Mouse (Mus musculus) CH12F3 (cell line): ENCODE data around the gene Man2a1.

Source experiments
- in situ Hi-C: fragments of 300-500 bp; cut with MboI; formaldehyde crosslinking; loops from 2 replicates; pipeline ENCODE4 v1.14.3; 2020; ENCODE audit warnings: low sequenced_read_pairs

Gene Man2a1

GRCm38 (mm10) chr17:64697277-64697831, 96.8 kb downstream of the Man2a1 start:
- in situ Hi-C loops = no loop called here

- in situ Hi-C loops = no loop called here
These were observed 98.0 kb downstream of the Man2a1 start for GRCm38 (mm10) chr17:64698516-64698915.

GRCm38 (mm10) chr17:64703649-64704230, 103.2 kb downstream of the Man2a1 start:
- in situ Hi-C loops = no loop called here

DNA sequence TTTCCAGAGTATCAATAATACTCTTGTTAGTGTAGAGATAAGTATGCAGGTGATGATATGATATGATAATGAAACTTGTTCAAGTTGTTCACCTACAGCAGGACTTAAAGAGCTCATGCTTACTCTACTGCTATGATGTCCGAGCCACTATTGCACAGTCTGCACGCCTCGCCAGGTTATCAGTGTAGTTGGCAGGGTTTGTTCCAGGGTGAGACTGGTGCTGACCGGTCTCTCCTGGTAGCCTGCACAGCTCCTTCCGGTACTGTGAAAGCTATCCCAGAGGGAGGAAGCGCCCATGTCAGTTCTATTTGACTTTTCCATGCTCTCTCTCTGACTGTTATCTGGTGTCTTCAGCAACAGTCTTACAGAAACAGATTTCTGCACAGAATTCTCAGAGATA, 107.0 kb downstream of the Man2a1 start:
- in situ Hi-C loops = no loop called here

DNA sequence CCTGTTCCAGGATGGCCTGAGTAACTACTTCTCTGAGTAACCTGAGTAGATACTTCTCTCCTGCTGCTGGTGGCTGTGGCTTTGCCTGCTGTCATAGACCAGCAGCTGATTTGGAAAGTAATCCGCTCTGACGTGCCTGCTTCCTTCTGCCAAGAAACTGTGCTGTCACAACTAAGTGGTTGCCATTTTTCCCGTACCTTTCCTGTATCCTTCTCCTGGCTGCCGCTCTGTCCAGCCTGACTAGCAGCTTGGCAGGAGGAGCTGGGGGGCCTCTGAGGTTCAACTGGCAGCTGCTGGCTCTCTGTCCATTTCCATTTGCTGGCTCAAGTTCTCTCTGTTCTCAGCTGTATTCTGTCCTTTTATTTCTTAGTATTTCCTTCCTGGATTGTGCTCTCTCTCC, 115.8 kb downstream of the Man2a1 start:
- in situ Hi-C loops = no loop called here

DNA sequence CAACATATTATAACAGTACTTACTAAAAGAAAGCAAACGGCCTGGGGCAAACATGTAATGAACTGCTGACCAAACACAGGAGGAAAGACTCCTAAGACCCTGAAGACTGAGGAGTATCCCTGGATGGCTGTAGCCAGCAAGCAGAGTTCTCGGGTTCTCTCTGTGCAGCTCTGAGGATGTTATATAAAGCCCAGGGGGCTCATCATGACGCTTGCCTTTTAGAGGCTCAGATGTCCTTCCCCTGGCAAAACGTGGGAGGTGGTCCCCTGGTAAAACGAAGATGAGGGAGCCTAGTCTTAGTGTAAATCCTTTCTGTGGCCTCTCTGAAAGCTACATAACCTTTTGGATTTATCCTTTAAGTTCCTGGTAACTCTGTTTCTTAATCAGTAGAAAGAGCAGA, 119.2 kb downstream of the Man2a1 start:
- in situ Hi-C loops = no loop called here

DNA sequence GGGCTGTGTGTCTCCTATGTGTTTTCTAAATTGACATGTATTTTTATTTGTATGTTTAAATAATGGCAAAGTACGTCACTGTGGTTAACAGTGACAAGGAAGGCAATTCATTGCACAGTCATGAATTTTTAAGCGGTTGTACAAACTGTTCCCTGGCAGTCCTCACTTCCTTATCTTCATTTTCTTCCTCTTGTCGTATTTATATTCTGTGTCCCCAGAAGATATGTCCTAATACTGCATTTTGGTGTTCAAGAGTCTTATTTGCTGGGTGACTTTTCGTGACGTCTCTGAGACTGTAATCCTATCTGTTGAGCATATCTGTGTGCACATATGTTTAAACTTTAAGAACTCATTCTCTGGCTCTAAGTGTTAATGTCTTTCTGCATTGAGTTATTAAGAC, 120.6 kb downstream of the Man2a1 start:
- in situ Hi-C loops = no loop called here

DNA sequence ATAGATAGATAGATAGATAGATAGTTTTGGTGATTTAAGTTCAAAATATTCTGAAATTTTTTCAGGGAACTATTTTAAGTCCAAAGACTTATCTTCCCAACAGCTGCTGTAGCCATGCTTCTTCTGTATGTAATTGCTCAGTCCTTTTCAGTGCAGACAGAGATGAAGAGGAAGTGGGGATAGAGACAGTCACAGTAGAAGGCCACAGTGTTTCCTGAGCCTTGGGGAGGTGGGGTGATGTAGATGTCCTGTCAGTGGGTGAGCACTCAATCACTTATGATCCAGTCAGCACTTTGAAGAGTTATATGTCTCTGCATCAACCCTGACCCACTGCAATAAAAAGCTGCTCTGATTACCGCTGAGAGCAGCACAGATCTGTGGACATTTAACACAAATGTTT, 122.6 kb downstream of the Man2a1 start:
- in situ Hi-C loops = no loop called here

GRCm38 (mm10) chr17:64725214-64725613, 124.7 kb downstream of the Man2a1 start:
- in situ Hi-C loops = no loop called here

DNA sequence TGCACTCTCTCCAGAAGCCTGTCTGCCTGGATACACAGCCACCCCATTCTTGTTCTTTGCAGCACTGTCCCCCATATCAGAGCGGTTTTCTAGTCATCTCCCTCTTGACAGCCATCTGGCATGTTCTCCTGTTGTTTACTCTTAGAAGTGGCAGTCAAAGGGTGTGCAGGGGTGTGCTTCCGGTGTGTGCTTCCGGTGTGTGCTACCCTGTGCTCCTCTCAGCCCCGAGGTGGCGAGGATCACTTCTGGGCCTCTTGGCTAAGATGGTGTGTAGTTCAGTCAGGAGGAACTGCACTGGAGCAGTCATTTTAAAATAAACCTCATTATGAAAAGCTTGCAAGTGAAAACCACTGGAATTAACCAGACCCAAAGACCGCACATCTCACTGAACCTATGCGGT, 125.5 kb downstream of the Man2a1 start:
- in situ Hi-C loops = no loop called here

- in situ Hi-C loops = no loop called here
These were observed 135.0 kb downstream of the Man2a1 start for GRCm38 (mm10) chr17:64735492-64735891.

- in situ Hi-C loops = no loop called here
These were observed 137.4 kb downstream of the Man2a1 start for GRCm38 (mm10) chr17:64737918-64738317.

- in situ Hi-C loops = no loop called here
These were observed 138.6 kb downstream of the Man2a1 start for GRCm38 (mm10) chr17:64739129-64739528.

DNA sequence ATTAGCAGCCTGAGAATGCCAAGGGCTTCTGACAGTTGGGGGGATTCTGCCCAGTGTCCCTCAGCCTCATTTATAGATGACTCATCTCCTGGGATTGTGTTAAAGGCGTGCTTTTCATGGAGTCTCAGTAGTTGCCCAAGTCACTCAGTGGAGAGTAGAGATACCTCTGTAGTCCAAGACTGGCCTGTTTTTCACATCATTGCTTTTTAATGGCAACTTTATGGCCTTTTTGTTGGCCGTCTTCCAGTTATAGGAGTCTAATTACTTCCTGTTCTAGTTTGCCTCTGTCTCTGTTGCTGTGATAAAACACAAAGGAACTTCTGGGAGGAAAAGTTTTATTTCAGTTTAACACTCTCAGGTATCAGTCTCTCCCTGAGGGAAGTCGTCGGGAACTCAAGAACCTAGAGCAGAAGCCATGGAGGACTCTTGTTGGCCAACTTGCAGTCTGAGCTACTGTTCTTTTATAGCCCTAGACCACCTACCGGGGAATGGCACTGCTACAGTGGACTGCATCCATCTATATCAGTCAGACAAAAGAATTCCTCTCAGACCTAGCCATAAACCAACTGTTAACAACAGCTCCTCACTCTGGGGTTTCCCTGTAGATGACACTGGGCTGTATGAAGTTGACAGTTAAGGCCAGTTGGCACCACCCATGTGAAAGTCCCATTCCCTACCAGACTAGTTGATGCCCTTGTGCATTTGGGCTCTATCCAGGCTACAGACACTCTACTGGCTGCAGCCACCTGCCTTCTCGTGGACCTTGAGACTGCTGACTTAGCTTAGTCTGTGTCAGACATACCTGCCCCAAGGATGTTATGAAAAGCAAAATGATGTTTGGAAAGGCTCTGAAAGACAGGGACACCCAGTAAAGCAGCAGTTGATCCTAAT, 142.4 kb downstream of the Man2a1 start:
- in situ Hi-C loops = no loop called here

DNA sequence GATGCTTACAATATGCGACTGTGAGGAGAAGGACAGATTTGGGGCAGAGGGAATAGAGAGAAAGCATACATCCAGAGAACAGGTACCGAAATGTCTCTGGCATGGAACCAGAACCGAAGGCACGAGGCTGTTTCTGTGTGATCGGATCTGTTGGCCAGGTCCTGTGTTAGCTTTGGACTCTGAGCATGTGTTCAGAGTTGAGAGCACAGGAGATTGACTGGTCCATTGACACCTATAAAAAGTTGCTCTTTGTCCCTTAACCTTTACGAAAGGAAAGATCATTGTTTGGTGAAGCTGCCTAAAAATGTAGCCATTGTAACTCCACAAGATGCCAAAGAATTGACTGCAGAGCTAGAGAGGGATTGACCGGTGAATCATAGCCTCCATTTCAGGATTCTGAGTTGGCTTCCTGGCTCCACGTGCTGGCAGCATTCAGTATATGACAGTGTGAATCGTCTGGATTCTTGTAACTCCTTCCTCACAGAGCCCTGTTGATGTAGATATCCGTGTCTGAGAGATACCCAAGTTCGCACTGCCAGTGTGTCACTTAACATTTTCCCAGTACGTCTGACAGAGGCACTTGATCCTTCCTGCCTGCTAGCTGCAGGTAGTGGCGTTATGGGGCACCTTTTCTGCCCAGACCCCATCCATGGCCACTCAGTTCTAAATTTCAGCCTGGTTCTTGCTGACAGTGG, 143.2 kb downstream of the Man2a1 start:
- in situ Hi-C loops = no loop called here

DNA sequence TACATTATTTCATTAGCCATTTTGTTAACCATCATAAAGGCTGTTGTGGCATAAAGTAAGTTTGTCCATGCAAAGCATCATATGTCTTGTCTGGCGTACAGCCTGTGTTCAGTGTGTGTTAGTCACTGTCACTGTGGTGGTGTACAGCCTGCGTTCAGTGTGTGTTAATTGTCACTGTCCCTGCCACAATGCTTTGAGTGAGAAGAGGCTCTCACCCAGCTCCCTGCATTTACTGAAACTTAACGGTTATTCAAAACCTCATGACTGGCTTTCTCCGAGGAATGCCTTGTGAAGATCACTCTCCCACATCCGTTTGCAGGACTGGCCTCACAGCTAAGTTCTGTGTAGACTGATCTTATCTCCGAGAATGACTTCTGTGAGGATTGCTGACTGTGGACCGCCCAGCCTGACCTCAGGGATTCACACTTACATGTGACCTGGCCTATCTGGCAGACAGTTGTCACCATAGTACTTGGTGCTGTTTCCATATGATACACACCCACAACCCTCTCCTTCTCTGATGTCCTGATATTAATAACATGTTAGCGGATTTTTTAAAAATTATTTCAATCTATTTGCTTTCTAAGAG, 146.2 kb downstream of the Man2a1 start:
- in situ Hi-C loops = no loop called here

- in situ Hi-C loops = no loop called here
These were observed 146.9 kb downstream of the Man2a1 start for GRCm38 (mm10) chr17:64747461-64747860.

DNA sequence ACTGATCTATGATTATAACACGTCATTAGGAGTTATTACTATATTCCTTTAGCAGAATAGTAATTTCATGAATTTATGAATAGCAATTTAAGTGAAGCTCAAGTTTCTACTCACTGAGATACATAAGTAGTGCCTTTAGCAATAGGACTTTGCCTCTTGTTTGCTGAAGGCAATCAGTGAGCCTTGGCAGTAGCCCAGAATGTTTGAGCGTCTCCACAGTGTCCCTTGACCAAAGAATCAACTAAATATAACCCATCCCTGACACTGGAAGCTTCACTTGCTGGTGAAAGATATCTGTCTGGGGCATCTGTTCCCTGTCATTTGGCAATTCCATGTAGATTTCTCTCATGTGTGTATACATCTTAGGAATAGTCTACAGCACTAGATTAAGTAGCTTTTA, 147.6 kb downstream of the Man2a1 start:
- in situ Hi-C loops = no loop called here

DNA sequence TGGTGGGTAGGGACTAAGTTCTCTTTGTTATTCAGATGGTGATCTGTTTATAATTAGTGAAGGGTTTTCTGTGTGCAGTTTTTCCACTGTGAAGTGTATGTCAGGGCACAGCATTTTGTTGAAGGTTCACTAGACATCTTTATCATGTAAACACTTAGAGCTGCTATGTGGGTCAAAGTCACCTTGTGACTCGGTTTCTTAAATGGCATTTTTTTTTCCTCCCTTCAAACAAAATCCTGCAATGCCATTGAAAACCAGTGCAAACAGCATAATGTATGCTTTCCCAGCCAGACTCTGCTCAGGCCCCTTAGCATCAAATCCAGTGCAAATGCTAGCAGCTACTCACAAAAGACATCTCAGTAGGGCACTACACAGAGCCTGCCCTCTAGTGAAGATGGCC, 148.6 kb downstream of the Man2a1 start:
- in situ Hi-C loops = no loop called here

- in situ Hi-C loops = no loop called here
These were observed 150.7 kb downstream of the Man2a1 start for GRCm38 (mm10) chr17:64751249-64751648.
